Mouse (Mus musculus) C2C12 (cell line): ENCODE measurements around the gene Kcnn3. TPM values are rescaled to one million over a fixed set of nuclear protein-coding genes. Genes with fewer than 3 reads are reported as not detected.

Experiments used
- H3K27me3 ChIP-seq: one replicate; pipeline ENCODE4 v1.6.1; 2011; ENCODE audit not compliant: control insufficient read depth, insufficient read depth, insufficient read length
- H3K36me3 ChIP-seq: one replicate; pipeline ENCODE4 v1.6.1; 2011; ENCODE audit not compliant: control insufficient read depth, insufficient read depth
- H3K4me3 ChIP-seq: one replicate; pipeline ENCODE4 v1.5.1; 2011; ENCODE audit warnings: mild to moderate bottlenecking, control low read depth; ENCODE audit not compliant: poor library complexity, insufficient read depth, severe bottlenecking
- H3K79me2 ChIP-seq: one replicate; pipeline ENCODE4 v1.6.1; 2011; ENCODE audit not compliant: control insufficient read depth, insufficient read depth
- H3K79me3 ChIP-seq: one replicate; pipeline ENCODE4 v1.6.1; 2011; ENCODE audit warnings: low read depth, control low read depth
- H3ac ChIP-seq: one replicate; pipeline ENCODE3; 2011; ENCODE audit warnings: low read depth; ENCODE audit not compliant: control insufficient read depth, insufficient read length
- CEBPB ChIP-seq: IDR thresholded peaks from one replicate; pipeline ENCODE4 v1.6.1; 2011; ENCODE audit warnings: low read depth, mild to moderate bottlenecking, control low read depth, moderate library complexity
- CTCF ChIP-seq: IDR thresholded peaks from one replicate; pipeline ENCODE4 v1.5.1; 2011; ENCODE audit not compliant: control insufficient read depth, insufficient read depth, insufficient read length
- FOSL1 ChIP-seq: IDR thresholded peaks from one replicate; pipeline ENCODE4 v1.8.0; 2011; ENCODE audit warnings: mild to moderate bottlenecking, low read length; ENCODE audit not compliant: poor library complexity, insufficient read depth, severe bottlenecking
- MAX ChIP-seq: IDR thresholded peaks from one replicate; pipeline ENCODE4 v1.6.1; 2011; ENCODE audit warnings: mild to moderate bottlenecking, control low read depth
- MYOD1 ChIP-seq: IDR thresholded peaks from one replicate; pipeline ENCODE4 v1.6.1; 2011; ENCODE audit warnings: low read depth; ENCODE audit not compliant: control insufficient read depth, insufficient read length
- MYOG ChIP-seq: IDR thresholded peaks from one replicate; pipeline ENCODE4 v1.6.1; 2011; ENCODE audit not compliant: control insufficient read depth, insufficient read length; ENCODE audit errors: extremely low read depth
- USF1 ChIP-seq: IDR thresholded peaks from one replicate; pipeline ENCODE4 v1.6.1; 2011; ENCODE audit warnings: low read depth, mild to moderate bottlenecking, control low read depth, moderate library complexity
- polyA plus RNA-seq: library from polyadenylated mRNA; unstranded; fragments of >200 nt; fragmentation: generic; extraction: Trizol; gene quantifications from one replicate; pipeline ENCODE4 v1.2.1, GENCODE M21; 2012; ENCODE audit warnings: missing spikeins

Gene Kcnn3
- polyA plus RNA-seq, 1 experiment = 0.01 TPM

DNA sequence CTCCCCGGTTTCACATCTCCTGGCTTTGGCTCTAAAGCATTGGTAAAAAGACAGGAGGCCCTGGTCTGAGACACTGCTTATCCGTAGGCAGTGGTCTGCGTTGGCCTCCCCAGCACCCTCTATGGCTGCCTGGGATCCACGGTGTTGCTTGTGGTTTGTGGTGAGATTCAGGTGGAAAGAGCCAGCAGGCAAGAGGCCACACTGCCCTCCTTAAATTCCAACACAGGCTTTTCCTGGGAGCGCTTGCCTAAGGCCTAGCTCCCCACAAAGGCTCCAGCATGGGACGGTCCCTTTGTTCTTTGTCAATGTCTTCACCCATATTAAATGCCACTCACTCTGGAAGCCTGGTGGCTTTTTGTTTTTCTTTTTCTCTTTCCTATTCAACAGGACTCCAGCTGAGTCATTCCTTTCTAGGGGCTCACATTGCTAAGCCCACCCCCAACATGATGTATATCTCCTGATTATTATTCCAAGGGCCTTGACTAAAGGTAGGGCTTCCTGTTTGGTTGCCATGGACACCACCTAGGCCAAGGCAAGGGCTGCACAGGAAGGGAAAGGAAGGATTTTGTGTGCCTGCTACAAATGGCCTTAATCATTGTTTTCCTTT, 127.4 kb downstream of the Kcnn3 start:
- Histone ChIP-seq H3ac (no peak overlapping the region), H3K4me3 (no peak overlapping the region), H3K27me3 (peaks cover 47% of the 10 kb centered on the region), H3K79me3 (no peaks in the 10 kb centered on the region), H3K79me2 (no peaks in the 10 kb centered on the region), H3K36me3 (no peaks in the 10 kb centered on the region)
- no peak for TF ChIP-seq CEBPB
- TF ChIP-seq MYOG = no peak
- no peak for TF ChIP-seq MAX
- TF ChIP-seq USF1 = no peak
- no peak for TF ChIP-seq FOSL1

DNA sequence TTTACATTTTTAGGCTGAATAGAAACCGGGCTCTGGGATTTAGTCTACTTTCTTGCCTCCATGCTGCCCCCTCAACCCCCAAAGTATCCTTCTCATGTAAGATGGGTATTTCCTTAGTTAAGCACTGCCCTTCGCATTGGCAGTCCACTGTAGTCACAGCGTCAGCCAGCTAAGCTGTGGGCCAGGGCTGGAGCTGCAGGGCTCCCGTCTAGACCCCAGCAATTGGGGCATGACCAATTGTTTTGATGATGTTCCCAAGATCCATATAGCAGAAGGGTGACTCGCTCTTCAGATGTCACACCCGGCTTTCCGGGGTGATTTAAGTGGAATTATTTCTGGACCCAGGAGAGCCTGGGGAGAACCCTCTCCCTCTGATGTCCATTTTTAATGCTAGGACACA, 129.9 kb downstream of the Kcnn3 start:
- Histone ChIP-seq H3K4me3 (no peak overlapping the region), H3K36me3 (no peaks in the 10 kb centered on the region), H3ac (no peak overlapping the region), H3K79me3 (no peaks in the 10 kb centered on the region), H3K27me3 (peaks cover 48% of the 10 kb centered on the region), H3K79me2 (no peaks in the 10 kb centered on the region)
- TF ChIP-seq MYOD1 (no peak), USF1 (no peak)

DNA sequence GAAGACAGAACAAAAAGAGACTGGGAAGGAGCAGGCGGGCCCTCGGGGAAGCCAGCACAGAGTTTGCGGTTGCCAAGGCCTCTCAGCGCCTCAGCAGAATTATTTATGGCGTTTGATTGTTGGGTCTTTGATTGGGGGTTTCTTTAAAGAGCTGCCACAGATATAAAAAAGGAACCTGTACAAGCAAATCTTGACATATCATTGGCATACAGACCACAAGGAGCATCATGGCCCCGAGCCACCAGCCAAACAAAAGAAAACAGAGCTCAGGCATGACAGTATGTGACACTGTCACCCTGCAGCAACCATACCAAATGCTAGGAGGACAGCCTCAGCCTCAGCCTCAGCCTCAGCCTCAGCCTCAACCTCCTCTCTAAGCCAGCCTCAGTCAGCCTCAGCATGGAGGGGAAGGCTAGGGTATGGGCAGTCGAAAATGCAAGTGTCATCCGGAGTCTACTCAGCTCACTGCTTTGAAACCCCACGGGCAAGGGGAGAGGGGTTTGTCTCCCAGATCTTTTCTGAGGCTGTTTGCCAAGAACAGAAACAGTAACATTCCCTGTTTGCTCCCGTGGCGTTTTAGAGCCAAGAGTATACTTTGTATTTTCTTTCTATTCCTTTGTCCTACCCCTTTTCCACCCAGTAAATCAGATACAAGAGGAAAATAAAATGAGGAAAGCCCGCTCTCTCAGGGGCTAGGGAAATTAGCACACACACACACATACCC, 133.4 kb downstream of the Kcnn3 start:
- TF ChIP-seq USF1 = no peak
- Histone ChIP-seq H3K4me3 (no peak overlapping the region), H3K27me3 (peaks cover 55% of the 10 kb centered on the region), H3K79me3 (no peaks in the 10 kb centered on the region), H3ac (no peak overlapping the region), H3K36me3 (no peaks in the 10 kb centered on the region), H3K79me2 (no peaks in the 10 kb centered on the region)

DNA sequence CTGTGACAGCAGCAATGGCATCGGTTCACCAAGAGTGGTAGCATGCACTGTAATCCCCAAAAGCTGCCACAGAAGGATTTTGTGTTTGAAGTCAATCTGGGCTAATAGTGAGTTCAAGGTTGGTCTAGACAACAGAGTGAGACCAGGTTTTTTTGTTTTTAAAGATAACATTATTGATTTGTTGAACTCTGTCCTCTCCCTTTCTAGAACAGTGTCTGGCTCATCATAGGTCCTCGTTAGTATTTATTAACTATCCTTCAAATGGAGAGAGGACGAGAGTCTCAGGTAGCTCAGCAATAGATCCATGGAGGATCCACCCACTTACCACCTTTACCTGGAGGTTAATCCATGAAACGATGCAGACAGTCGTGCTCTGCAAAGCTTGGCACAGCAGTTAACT, 137.1 kb downstream of the Kcnn3 start:
- H3K4me3 ChIP-seq = no peak overlapping the region
- no peaks in the 10 kb centered on the region for H3K79me2 ChIP-seq
- H3K36me3 ChIP-seq = no peaks in the 10 kb centered on the region
- H3K27me3 ChIP-seq = peaks cover 35% of the 10 kb centered on the region
- TF ChIP-seq CTCF (no peak), MYOD1 (no peak), MYOG (no peak), USF1 (no peak), FOSL1 (no peak), MAX (no peak), CEBPB (no peak)
- no peaks in the 10 kb centered on the region for H3K79me3 ChIP-seq
- H3ac ChIP-seq = no peak overlapping the region

DNA sequence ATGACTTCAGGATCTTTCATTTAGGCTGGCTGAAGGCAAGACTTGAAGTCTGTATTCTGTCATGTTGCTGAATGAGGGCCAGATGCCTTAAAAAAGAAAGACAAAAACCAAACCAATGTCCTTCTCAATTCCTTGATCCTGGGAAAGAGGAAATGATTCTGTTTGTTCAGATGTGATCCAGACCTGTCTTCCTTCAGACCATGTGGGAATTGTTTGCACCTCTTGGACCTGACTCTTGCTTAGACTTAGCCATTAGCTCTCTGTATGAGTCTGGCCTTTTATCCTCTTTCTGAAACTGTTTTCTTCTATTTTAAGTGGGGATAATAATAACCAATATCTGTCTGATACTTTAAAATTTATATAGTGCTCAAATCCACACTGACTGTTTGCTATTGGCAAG, 138.5 kb downstream of the Kcnn3 start:
- H3K36me3 ChIP-seq = no peaks in the 10 kb centered on the region
- peaks cover 22% of the 10 kb centered on the region for H3K27me3 ChIP-seq
- TF ChIP-seq CTCF (no peak), MYOD1 (no peak), USF1 (no peak), MAX (no peak), FOSL1 (no peak), MYOG (no peak), CEBPB (no peak)
- H3K79me3 ChIP-seq = no peaks in the 10 kb centered on the region
- H3K4me3 ChIP-seq = no peak overlapping the region
- H3ac ChIP-seq = no peak overlapping the region
- H3K79me2 ChIP-seq = no peaks in the 10 kb centered on the region

DNA sequence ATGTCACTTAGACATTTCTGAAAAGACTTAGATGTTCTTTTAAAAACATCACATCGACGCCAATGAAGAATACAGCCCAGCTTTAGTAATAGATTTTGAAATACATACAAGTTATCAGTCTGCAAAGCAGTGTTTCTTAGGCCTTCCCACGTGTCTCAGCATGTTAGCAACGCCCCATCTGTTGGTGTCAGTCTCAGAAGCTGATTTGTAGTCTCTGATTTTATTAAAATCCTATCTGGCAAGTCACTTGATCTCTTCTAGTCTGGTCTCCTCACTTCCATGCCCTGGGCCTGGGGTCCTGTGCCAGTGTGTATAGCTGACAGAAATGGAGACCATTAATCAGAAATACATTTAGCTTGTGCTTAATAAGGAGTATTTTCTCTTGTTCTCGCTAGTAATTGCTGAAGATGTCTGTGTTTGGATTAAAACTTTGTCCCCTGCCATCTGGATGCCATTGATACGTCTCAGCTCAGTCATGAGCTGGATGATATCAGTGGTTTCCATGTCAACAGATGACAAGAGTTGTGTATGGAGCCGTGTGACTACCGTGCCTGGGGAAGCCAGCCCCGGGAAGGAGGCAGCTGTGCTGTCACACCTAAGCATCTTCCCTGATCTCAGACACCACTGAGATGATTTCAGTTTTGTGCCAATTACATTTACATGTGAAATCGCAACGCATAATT, 140.1 kb downstream of the Kcnn3 start:
- Histone ChIP-seq H3K36me3 (no peaks in the 10 kb centered on the region), H3K79me3 (no peaks in the 10 kb centered on the region), H3K4me3 (no peak overlapping the region), H3K27me3 (peaks cover 16% of the 10 kb centered on the region), H3K79me2 (no peaks in the 10 kb centered on the region), H3ac (no peak overlapping the region)
- TF ChIP-seq FOSL1 (no peak), MYOG (no peak), CEBPB (no peak), CTCF (no peak), USF1 (no peak), MAX (no peak), MYOD1 (no peak)
